Comparison of ENCODE assay signal across 21 mouse cellular contexts in the genomic region with DNA sequence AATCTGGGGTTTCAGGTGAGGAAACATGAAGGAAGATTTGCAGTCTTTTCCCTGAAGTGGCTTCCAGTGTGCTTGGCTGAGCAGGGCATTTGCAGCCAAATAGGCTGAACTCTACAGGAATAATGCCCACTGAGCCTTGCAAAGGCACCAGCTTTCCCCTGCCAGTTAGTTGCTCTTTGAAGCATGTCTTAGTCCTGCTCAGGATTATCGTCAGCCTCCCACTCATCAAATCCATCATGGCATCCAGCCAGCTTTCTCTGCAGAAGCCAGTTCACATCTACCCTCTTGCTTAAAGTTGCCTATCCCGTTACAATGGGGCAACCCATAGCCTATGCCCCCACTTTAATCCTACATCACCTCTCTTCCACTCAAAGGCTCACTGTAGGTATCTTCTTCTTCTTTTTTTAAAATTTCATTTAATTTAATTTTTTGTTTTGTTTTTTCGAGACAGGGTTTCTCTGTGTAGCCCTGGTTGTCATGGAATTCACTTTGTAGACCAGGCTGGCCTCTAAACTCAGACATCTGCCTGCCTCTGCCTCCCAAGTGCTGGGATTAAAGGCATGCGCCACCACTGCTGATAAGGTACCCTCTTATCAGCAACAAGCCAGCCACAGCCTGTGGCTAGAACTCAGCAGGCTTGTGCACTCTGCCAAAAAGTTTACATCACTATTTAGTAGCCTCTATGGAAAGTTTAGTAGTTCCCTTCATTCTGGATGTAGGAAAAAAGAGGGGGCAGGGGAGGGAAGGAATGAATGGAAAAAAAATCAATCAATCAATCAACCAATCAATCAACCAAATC. TPM values are rescaled to one million over a fixed set of nuclear protein-coding genes. Genes with fewer than 3 reads are reported as not detected.
DNase-seq lines count a peak whose midpoint lies in the region; ATAC-seq and TF ChIP-seq lines count a peak whose summit lies in the region.
"Had no signal": no experiment of that assay in that cellular context is flagged by ENCODE, and none has a peak within 500 bp of the region (broad histone marks: within the 10 kb centered on the region; RNA-seq: fewer than 3 reads in every experiment).

No protein-coding gene starts in this region.

- no peak overlapping the region for H3K4me2 ChIP-seq in heart, embryonic 11.5 days
- H3K4me2 ChIP-seq: forebrain, embryonic 13.5 days; heart, embryonic 15.5 days; liver, embryonic 12.5 days; lung, embryonic 15.5 days; midbrain, embryonic 15.5 days; stomach, embryonic 15.5 days had no signal

- no peak overlapping the region for H3K4me3 ChIP-seq in kidney, adult 2 months (ENCODE audit: insufficient read depth, low read depth, low read length)
- H3K4me3 ChIP-seq in heart, embryonic 11.5 days (ENCODE audit: low read depth, low read length): no peak overlapping the region
- H3K4me3 ChIP-seq: forebrain, embryonic 13.5 days; heart, embryonic 15.5 days; hindbrain, embryonic 10.5 days; layer of hippocampus, adult 2 months; liver, embryonic 12.5 days; lung, embryonic 15.5 days; midbrain, embryonic 15.5 days; stomach, embryonic 15.5 days had no signal

- no peak for TF ChIP-seq POLR2A in kidney, adult 2 months (IDR thresholded peaks at IDR 0.05; ENCODE audit: low read depth, low read length)

- no peaks in the 10 kb centered on the region for H3K9me3 ChIP-seq in heart, embryonic 11.5 days (replicated peaks; ENCODE audit: control insufficient read depth, low read length)
- H3K9me3 ChIP-seq: forebrain, embryonic 13.5 days; heart, embryonic 15.5 days; hindbrain, embryonic 10.5 days; liver, embryonic 12.5 days; lung, embryonic 15.5 days; midbrain, embryonic 15.5 days; stomach, embryonic 15.5 days had no signal

- no peaks in the 10 kb centered on the region for H3K4me1 ChIP-seq in kidney, adult 2 months (ENCODE audit: control insufficient read depth, insufficient read depth, low read length)
- H3K4me1 ChIP-seq in heart, embryonic 11.5 days (ENCODE audit: control insufficient read depth, insufficient read depth, low read length): no peaks in the 10 kb centered on the region
- H3K4me1 ChIP-seq: forebrain, embryonic 13.5 days; heart, embryonic 15.5 days; hindbrain, embryonic 10.5 days; liver, embryonic 12.5 days; lung, embryonic 15.5 days; midbrain, embryonic 15.5 days; stomach, embryonic 15.5 days had no signal

- no peak overlapping the region for H3K9ac ChIP-seq in heart, embryonic 11.5 days (ENCODE audit: low read depth, low read length)
- H3K9ac ChIP-seq: forebrain, embryonic 13.5 days; heart, embryonic 15.5 days; liver, embryonic 12.5 days; lung, embryonic 15.5 days; midbrain, embryonic 15.5 days; stomach, embryonic 15.5 days had no signal

- WGBS in kidney, adult 2 months: 66% methylated on average over 4 of the region's 4 CpGs
- WGBS in heart, embryonic 11.5 days (ENCODE audit: insufficient replicate concordance): 62% methylated on average over 4 of the region's 4 CpGs

- H3K27me3 ChIP-seq in kidney, adult 2 months (replicated peaks; ENCODE audit: control insufficient read depth, insufficient read depth, low read length): no peaks in the 10 kb centered on the region
- no peaks in the 10 kb centered on the region for H3K27me3 ChIP-seq in heart, embryonic 11.5 days (ENCODE audit: control insufficient read depth, insufficient read depth, low read length)
- H3K27me3 ChIP-seq: forebrain, embryonic 13.5 days; heart, embryonic 15.5 days; lung, embryonic 15.5 days; midbrain, embryonic 15.5 days; stomach, embryonic 15.5 days had no signal

- H3K27ac ChIP-seq in kidney, adult 2 months (ENCODE audit: insufficient read depth, low read depth, low read length): no peak overlapping the region
- H3K27ac ChIP-seq in heart, embryonic 11.5 days (ENCODE audit: low read depth, low read length): no peak overlapping the region
- H3K27ac ChIP-seq: forebrain, embryonic 13.5 days; heart, embryonic 15.5 days; hindbrain, embryonic 10.5 days; layer of hippocampus, adult 2 months; liver, embryonic 12.5 days; lung, embryonic 15.5 days; macrophage; midbrain, embryonic 15.5 days; stomach, embryonic 15.5 days had no signal

- no peaks in the 10 kb centered on the region for H3K36me3 ChIP-seq in kidney, adult 2 months (ENCODE audit: control insufficient read depth, insufficient read depth, low read length)
- no peaks in the 10 kb centered on the region for H3K36me3 ChIP-seq in heart, embryonic 11.5 days (ENCODE audit: control insufficient read depth, insufficient read depth, low read length)
- H3K36me3 ChIP-seq: heart, embryonic 15.5 days; hindbrain, embryonic 10.5 days; liver, embryonic 12.5 days; lung, embryonic 15.5 days; midbrain, embryonic 15.5 days; stomach, embryonic 15.5 days had no signal

- peak; percentile 15 for DNase-seq in kidney, adult 2 months
- no peak for DNase-seq in kidney, adult 11 months
- DNase-seq in 416B (ENCODE audit: low read depth): peak; percentile 11
- peak; percentile 8 for DNase-seq in Muller cell, postnatal 12 days (ENCODE audit: inconsistent ontology term)
- DNase-seq in kidney, postnatal 14 days: peak; percentile 32
- DNase-seq in adrenal gland, postnatal 4 days (ENCODE audit: low spot score in 2 of 2): no peak
- DNase-seq: cerebellum, adult 8-10 months; heart, adult 18-20 months had no signal

- no peak for ATAC-seq in heart, embryonic 11.5 days (replicated peaks; ENCODE audit: insufficient number of reproducible peaks, low FRiP score, low TSS enrichment)
- ATAC-seq: forebrain, embryonic 13.5 days; liver, embryonic 12.5 days; midbrain, embryonic 15.5 days had no signal

- no peak for TF ChIP-seq CTCF in kidney, adult 2 months (conservative IDR thresholded peaks at IDR 0.05; ENCODE audit: insufficient read depth, insufficient read length, low read depth, low read length)

RNA-seq across cellular contexts. Expression of gene Csnk2a2, which starts 9.6 kb away (rescaled TPM):
- 15.7 and 19.6 TPM in 2 replicates for polyA plus RNA-seq in kidney, adult 2 months (2012; rRNA removed)
- 10 to 100 TPM; 84.9 to 89.1 TPM for total RNA-seq in adrenal gland, postnatal 4 days (2021)
- 12.1 and 16.0 TPM in 2 replicates for polyA plus RNA-seq in heart, embryonic 11.5 days (2014; fragmentation: Nextera tagmentation; extraction: Ambion mirVana)

RNA-seq across cellular contexts. Expression of gene Ccdc113, which starts 34.4 kb away (rescaled TPM):
- polyA plus RNA-seq in kidney, adult 2 months (2012; rRNA removed): 0.13 TPM in 1 of 2 replicates, not detected in the other
- 1 to 10 TPM; 1.4 to 2.4 TPM for total RNA-seq in adrenal gland, postnatal 4 days (2021)
- polyA plus RNA-seq in heart, embryonic 11.5 days (2014; fragmentation: Nextera tagmentation; extraction: Ambion mirVana): 2.2 and 2.3 TPM in 2 replicates
- total RNA-seq: gastrocnemius, adult 18-20 months had no signal
- polyA plus RNA-seq: limb, embryonic 11.5 days; liver, embryonic 12.5 days; macrophage; spleen, adult 2 months had no signal

Comparison
In these comparisons a context has a peak if more than half of its experiments do, and no peak if none do; other contexts are left out.
1. DNase-seq: peak in kidney, adult 2 months (single experiment), 416B (single experiment), Muller cell, postnatal 12 days (single experiment) and kidney, postnatal 14 days (single experiment); none in kidney, adult 11 months (single experiment) and adrenal gland, postnatal 4 days (0 of 2).